Mouse (Mus musculus) adrenal gland, postnatal 10 days (tissue): ENCODE data around the gene H2al1a. TPM values are rescaled to one million over a fixed set of nuclear protein-coding genes. Genes with fewer than 3 reads are reported as not detected.

Experiments used
- DNase-seq: peaks from one replicate; pipeline ENCODE4 v3.0.0; 2021; ENCODE audit warnings: mixed read lengths
- total RNA-seq, 2 experiments: library from RNA; stranded (reverse); gene quantifications; 2 replicates each; pipeline ENCODE4 v1.2.3; 2021

H2al1a gene
- total RNA-seq, 2 experiments from 2014 or later, result not detected

GRCm38 (mm10) chrX:11345762-11346161 lies 46.7 kb downstream of the H2al1a start:
- DNase-seq, result no peak

GRCm38 (mm10) chrX:11346756-11347155 lies 47.7 kb downstream of the H2al1a start:
- DNase-seq, result no peak

Other genes starting within 250 kb of the H2al1a start
- not detected for gene H2al1b, start 3.2 kb downstream of the H2al1a start, total RNA-seq
- gene H2al1c, start 6.4 kb downstream of the H2al1a start, total RNA-seq, result not detected
- gene H2al1d, start 9.6 kb downstream of the H2al1a start, total RNA-seq, result not detected
- gene H2al1e, start 12.7 kb downstream of the H2al1a start, total RNA-seq, result not detected
- not detected for gene H2al1f, start 15.9 kb downstream of the H2al1a start, total RNA-seq
- gene H2al1g, start 19.0 kb downstream of the H2al1a start, total RNA-seq, result not detected
- gene H2al1h, start 22.2 kb downstream of the H2al1a start, total RNA-seq, result not detected
- not detected for gene H2al1i, start 25.4 kb downstream of the H2al1a start, total RNA-seq
- gene H2al1j, start 28.6 kb downstream of the H2al1a start, total RNA-seq, result not detected